Mouse (Mus musculus): ENCODE data around the gene Zfp626.
"Not testable (repeated sequence)": the region's sequence is repeated elsewhere in the genome, so short reads cannot be mapped to it uniquely, and the experiment has no call there.

The Zfp626 gene

DNA sequence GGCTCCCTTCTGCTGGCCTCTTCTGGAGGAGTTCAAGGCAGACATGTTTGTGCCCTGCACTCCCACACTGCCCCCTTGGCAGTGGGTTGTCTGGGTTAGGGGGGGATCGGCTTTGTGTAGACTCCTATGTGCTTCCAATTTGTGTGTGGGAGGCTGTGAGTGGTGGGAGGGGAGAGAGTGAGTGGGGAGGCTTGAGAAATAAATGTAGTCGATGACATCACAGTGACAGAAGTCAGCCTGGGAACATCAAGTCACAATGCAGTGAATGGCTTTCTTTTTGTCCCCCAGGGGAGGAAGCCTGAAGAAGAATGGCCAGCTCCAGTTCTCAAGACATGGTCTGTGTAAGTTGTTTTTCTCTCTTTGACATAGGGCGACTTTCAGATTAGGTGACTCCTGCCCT is at the start of gene Zfp626:
TSS of gene Zfp626 (plus strand) at position 301 of the 400 bp plus-strand sequence.
- not testable (repeated sequence) for DNase-seq (ENCODE audit: low read depth in 2 of 2, low spot score in 2 of 2)

DNA sequence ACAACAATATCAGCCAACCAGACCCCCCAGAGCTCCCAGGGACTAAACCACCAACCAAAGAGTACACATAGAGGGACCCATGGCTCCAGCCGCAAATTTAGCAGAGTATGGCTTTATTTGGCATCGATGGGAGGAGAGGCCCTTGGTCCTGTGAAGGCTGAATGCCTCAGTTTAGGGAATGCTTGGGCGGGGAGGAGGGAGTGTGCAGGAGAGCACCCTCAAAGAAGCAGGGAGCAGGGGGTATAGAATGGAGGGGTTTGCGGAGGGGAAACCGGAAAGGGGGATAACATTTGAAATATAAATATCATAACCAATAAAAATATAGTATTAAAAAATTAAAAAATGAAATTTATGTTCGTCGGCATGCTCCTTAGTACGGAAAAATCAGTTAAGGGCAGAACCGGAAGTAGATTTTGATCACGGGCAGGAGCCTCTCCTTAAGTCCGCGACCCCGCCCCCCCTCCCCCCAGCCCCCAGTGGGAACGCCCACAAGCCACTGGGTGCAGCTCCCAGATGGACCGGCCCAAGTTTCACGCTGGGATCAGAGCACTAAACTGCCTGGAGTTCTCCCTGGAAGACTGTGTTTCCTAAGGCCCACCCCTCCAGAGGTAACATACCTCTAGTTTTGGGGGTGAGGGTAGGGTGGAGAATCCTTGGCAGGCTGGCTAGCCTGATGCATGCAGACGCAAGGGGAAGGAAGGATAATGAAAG is 41.7 kb upstream of the Zfp626 start:
- no peak for DNase-seq (ENCODE audit: low read depth in 2 of 2, low spot score in 2 of 2)

DNA sequence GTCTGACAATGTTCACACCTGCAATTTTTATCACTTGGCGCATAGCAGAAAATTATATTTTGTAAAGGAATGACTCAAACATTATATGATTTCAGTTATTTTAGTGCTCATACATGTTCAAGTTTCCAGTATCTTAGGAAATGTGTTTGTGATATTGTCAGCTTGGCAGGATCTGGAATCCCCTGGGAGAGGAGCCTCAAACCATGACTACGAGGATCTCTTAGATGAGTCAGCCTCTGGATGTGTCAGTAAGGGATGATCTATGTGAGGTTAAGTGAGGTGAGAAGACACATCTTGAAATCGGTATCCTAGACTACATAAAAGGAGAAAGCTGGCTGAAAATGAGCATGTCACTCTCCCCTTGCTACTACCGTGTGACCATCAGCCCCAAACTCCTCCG is 17.7 kb upstream of the Zfp626 start:
- no peak for DNase-seq (ENCODE audit: low read depth in 2 of 2, low spot score in 2 of 2)

DNA sequence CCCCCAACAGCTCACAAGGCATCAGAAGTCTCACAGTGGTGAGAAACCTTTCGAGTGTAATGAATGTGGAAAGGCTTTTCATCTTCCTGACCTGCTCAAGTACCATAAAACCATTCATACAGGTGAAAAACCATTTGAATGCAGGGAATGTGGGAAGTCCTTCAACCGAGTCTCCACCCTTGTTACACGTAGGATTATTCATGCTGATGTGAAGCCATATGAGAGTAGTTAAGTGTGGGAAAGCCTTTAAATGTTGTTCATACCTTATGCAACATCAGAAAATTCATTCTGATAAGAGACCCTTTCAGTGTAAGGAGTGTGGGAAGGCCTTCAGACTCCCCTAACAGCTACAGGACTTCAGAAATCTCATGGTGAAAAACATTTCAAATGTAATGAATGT is 13.1 kb upstream of the Zfp626 start:
- not testable (repeated sequence) for DNase-seq (ENCODE audit: low read depth in 2 of 2, low spot score in 2 of 2)

DNA sequence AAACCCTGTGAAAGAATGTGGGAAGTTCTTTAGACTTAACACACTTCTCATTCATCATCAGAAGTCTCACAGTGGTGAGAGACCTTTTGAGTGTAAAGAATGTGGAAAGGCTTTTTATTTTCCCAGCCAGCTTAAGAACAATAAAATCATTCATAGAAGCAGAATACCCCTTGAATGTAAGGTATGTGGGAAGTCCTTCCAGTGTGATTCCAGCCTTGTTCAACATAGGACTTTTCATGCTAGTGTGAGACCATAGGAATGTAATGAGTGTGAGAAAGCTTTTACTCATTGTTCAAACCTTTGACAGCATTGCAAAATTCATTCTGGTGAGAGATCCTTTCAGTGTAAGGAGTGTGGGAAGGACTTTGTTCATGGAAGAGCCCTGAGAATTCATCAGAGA is 12.4 kb upstream of the Zfp626 start:
- no peak for DNase-seq (ENCODE audit: low read depth in 2 of 2, low spot score in 2 of 2)

DNA sequence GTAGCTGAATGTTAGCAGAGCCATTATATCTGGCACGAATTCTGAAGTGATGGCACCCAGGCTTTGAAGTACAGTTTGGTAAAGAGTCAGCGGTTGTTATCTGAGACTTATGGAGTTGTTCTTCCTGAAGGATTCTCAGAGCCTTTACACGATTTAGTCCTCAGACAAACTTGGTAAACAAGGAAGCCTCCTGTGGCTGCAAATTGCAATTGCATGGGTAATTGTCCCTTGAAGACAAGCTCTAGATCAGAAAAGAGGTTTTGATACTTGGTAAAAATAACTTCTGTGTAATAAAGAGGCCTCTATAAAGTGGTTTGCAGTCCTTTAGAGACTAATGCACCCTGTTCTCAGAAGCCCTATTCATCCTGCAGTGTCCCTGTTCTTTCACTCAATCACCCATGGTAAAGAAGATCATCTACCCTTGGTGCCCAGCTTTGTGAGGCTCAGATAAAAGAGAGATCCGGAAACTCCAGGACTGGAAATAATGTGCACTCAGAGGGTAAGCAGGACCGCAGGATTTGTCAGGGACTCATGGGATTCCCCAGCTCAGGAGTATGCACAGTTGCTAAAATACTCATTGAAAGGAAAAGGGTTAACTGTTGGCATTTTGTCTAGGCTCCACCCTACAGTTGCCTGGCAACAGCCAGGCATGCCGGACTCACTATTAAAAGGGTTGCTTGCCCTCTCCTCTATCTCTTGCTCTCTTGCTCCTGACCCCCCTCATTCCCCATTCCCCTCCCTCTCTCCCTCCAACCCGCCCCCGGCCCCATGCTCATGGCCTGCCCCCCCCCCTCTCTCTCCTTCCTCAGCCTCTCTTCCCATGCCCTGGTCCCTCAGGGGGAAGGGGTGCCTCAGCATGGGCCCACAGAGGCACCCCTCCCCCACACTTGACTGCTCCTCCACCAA is 8.8 kb upstream of the Zfp626 start:
- no peak for DNase-seq (ENCODE audit: low read depth in 2 of 2, low spot score in 2 of 2)

DNA sequence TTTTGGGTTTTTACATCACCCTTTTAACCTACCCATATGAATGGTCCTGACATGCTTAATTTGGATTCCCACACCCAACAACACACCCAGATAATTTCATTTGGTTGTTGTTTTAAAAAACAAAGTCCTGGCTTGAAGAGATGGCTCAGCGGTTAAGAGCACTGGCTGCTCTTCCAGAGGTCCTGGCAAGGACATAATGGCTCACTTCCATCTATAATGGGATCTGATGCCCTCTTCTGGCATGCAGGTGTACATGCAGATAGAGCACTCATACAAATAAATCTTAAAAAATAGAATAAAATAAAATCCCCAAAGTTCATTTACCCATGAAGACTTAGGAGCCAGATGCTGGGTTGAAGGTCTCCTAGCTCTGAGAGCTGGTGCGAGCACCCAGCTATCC is 5.9 kb upstream of the Zfp626 start:
- DNase-seq (ENCODE audit: low read depth in 2 of 2, low spot score in 2 of 2) = no peak

DNA sequence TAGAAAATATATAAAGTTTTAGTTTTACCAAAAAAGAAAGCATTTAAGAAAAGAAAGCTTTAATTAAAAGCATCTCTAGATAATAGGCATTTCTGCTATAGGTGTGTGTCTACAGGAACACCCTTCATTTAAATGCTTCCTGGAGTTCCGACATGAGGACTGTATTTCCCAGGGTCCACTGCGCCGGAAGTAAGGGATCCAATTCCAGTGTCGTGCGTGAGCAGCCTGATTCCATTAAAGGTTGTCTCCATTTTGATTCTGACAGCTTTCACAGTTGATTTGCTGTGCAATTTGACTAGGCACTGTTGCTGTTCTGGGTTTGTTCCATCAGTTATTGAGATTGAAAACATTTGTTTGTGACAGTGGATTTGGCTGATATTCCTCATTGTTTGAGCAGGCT is 4.0 kb upstream of the Zfp626 start:
- DNase-seq (ENCODE audit: low read depth in 2 of 2, low spot score in 2 of 2) = no peak

DNA sequence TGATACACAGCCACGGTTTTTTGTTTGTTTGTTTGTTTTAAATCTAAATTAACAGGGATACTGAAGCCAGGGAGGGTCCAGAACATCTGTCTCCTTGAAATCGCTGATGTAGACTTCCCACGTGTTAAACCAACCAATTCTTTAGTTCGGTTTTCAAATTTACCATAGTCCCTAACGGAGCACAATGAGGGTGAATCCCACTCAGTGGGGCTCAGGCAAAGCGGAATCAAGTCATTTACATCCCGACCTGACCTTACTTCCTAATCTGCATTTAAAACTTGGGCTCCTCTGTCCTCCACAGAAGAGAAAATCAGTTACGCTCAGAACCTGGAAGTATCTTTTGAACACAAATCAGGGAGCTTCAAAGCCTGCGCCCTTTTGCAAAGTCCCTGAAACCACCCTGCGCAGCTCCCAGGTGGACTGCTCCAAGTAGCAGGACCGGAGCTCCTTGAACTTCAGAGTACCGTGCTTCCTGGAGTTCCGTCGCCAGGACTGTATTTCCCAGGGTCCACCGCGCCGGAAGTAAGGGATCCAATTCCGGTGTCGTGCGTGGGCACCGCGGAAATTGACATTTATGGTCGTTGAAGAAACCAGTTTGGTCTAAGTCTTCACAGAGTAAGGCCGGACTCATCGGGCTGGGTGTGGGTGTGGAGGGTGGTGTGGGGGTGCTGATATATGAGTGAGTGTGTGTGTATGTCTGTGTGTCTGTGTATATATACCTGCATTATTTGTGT is 2.5 kb upstream of the Zfp626 start:
- DNase-seq (ENCODE audit: low read depth in 2 of 2, low spot score in 2 of 2) = peak; percentile 51 to 63

DNA sequence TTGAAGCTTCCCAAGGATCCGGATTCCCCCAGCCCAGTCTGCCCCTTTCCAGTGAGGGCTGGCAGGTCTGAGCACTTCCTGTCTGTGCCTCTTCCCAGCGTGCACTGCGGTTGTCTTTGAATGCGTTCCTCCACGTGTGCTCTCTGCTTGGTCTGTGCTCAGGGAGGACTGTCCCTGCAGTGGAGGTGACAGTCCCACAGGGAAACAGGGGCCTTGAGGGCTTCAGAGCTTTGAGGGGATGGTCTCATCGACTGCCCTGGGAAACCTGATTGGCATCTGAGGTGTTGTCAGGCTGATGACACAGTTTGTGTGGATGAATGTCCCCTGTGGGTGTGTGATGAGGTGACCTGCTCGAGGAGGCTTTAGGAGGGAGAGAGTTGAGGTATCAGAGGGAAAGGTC is 309 bp downstream of the Zfp626 start:
- not testable (repeated sequence) for DNase-seq (ENCODE audit: low read depth in 2 of 2, low spot score in 2 of 2)

DNA sequence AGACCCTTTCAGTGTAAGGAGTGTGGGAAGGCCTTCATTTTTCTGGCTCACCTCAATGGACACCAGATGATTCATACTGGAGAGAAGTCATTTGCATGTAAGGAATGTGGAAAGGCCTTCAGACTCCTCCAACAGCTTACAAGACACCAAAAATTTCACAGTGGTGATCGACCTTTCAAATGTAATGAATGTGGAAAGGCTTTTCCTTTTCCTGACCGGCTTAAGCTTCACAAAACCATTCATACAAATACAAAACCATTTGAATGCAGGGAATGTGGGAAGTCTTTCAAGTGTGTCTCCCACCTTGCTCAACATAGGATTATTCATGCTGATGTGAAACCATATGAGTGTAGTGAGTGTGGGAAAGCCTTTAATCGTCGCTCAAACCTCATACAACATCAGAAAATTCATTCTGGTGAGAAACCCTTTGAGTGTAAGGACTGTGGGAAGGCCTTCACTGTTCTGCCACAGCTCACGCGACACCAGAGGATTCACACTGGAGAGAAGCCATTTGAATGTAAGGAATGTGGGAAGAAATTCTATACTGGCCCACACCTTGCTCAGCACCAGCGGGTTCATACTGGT is 11.6 kb downstream of the Zfp626 start:
- DNase-seq (ENCODE audit: low read depth in 2 of 2, low spot score in 2 of 2) = no peak

DNA sequence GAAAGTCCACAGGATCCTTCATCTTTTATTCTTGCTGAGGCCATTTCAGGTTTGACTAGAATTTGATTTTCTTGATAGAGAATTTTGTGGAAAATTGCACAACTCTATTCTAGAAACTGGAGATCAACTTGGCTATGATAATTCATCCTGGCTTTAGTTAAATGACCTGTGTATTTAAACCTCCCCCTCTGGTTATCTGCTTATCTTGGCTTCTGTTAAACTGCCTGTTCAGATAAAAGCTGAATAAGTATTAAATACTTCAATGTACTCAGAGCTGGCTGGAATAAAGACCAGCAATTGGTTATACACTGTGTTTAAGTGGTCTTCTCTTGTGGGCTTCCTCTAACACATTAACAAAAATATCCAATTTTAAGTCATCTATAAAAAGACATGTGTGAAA is 15.6 kb downstream of the Zfp626 start:
- DNase-seq (ENCODE audit: low read depth in 2 of 2, low spot score in 2 of 2) = no peak

DNA sequence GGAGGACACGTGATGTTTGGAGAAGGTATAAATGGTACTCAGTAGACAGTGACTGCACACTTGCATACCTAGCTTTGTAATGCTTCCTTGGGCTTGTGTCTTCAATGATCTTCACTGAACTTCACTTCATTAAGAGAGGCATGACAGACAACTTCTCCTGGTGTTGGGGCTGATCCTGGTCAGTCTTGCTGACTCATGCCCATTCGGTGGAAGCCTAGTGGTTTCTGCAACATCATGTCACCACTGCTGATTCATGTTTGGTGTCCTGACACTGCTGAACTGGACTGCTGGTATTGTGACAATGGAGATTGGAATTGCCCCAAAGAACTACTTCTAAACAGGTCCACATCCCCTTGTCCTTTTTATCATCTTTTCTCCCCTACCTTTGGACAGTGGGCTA is 27.1 kb downstream of the Zfp626 start:
- no peak for DNase-seq (ENCODE audit: low read depth in 2 of 2, low spot score in 2 of 2)

DNA sequence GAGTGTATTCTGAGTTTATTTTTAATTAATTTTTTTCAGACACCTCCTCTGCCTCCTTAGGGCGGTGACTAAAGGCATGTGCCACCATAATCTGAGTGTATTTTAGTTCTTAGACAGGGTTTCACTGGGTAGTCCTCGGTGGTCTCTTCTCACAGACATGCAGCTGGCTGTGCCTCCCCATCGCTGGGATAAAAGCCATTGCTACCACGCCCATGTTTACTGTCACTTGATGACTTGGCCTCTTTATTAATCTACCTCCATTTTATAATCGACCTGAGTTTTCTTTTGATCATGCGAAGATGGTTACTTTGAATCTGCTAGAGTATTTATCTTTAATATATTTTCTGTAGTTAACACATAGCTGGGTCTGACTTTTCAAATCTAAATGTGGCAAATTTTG is 30.9 kb downstream of the Zfp626 start:
- no peak for DNase-seq (ENCODE audit: low read depth in 2 of 2, low spot score in 2 of 2)

DNA sequence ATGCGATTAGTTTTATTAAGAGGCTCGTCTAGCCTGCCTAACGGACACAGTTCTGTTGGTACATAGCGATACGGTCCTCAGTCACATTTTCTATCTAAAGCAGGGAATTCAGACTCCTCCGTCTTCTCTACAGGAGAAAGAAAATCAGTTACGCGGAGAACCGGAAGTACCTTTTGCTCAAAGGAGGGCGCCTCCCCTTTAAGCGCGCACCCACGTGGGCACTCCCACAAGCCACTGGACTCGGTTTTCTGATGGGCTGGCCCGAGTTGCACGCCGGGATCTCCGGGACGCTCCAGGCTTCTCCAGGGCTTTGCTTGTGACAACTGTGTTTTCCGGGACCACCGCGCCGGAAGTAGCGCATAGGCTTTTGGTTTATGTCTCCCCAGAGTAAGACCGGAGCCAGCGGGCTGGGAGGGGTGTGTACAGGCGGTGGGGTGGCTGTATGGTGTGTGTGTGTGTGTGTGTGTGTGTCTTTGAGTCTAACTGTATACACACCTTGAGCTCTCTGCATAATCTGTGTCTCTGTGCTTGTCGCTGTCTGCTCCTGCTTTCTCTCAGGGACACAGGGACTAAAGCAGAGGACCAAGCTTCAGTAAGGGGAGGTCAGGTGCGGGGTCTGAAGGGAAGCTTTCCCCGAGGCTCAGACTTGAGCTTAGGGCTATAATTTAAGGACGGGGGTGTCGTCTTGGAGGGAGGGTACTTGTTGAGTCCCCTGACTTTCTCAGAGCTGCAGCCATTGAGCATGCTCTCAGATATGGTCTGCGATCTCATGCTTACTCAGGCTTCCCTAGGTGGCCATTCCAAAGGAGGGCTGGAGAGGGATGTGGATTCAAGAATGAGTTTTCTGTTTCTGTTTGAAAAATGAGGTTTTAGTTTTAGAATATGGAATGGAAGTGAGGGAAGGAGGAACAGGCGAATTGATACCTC is 31.6 kb downstream of the Zfp626 start, which contains the start of gene Zfp59:
TSS of gene Zfp59 (plus strand) at position 285 of the 927 bp plus-strand sequence.
- DNase-seq (ENCODE audit: low read depth in 2 of 2, low spot score in 2 of 2) = peak; percentile 75 to 80

DNA sequence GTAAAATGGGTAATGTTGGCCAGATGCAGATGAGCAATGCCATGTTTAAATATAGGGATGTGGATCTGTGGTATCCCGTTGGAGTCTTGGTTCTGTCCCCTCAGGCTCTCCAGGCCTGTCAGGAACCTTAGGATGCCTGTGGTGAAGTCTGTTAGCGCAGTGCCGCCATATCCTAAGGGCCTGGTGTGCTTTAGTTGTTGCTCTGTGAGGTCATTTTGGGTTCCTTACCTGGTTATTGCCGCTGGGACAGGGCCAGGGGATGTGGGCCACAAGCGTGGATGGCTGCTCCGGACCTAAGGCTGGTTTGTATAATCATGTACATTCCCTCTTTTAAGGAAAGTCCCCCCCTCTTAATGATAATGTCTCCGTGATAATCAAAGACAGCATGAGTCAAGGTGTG is 32.6 kb downstream of the Zfp626 start:
- no peak for DNase-seq (ENCODE audit: low read depth in 2 of 2, low spot score in 2 of 2)

DNA sequence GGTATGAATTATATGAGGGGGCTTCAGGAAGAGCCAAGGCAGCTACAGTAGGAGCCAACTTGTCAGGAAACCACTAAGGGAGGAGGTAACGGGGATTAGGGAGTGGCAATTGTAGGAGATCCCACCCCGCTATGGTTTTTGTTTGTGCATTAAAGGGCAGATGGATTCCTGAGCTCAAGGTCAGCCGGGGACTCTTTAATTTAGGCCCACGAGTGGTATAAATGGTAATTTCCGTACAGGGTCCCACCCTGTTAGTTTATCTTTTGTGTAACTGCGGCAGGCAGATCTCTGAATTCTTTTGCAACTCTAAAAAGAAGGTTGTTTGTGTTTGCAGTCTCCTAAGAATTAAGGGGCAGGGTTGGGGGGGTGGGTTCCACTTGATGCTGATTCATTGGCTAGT is 33.1 kb downstream of the Zfp626 start:
- DNase-seq (ENCODE audit: low read depth in 2 of 2, low spot score in 2 of 2) = no peak

DNA sequence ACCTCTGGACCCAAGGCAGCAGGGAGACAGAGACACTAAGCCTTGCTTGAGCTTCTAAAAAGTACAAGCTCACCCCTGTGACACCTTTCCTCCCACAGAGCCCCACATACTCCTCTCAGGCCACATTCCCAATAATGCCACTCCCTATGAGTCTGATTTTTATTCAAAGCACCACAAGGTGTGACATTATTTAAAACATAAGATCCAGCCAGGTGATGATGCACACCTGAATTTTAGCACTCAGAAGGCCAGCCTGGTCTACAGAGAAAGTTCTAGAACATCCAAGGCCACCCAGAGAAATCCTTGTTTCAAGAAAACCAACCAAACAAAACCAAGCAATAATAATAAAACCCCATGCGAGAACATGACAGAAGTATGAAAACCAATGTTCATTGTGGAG is 50.2 kb downstream of the Zfp626 start, which contains the start of gene Zfp607a:
TSS of gene Zfp607a (plus strand) at position 301 of the 400 bp plus-strand sequence.
- no peak for DNase-seq (ENCODE audit: low read depth in 2 of 2, low spot score in 2 of 2)

DNA sequence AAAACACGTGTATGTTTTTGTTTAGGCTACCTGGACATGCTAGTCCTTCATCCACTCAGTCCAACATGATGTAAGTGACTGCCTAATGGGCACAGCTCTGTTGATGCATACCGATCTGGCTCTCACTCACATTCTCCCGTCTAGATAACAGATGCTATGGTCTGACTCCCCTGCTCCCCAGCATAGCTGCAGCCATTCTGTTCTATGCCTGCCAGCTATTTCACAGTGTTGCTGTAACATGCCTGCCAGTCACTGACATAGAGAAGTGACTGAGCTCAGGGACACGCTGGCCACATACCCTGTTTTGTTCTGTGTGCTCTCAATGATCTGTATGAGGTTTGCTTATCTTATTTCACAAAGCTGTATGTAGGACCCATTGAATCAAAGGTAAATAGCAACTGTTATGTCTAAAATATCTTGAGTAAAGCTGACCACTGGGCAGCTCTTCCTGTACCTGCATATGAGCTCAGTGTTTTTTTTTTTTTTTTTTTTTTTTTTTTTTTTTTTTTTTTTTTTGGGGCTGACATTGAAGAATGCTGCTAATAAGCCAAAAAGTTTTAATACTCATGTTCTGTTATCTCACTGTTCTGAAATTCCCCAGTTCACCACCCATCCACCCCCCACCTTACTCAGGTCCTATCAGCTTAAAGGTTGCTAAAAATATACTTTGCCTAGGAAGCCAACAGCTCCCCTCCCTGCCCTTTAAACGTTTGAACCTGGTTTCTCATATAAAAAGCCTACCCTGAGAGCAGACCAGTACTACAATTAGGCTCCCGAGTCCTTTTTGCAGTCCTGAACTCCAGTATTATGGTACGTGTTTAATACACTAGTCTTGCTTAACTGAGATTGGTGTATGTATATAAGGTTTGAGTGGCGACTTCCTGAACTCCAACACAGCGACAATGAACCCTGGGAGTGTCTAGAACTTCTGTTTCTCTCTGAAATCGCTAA is 52.6 kb downstream of the Zfp626 start:
- DNase-seq (ENCODE audit: low read depth in 2 of 2, low spot score in 2 of 2) = no peak
